Mouse (Mus musculus) kidney, postnatal 0 days (tissue): ENCODE results near the gene Rmi2. TPM values are rescaled to one million over a fixed set of nuclear protein-coding genes. Genes with fewer than 3 reads are reported as not detected.

Source experiments
- ATAC-seq: fragments of 200-750 bp; cut with Nextera tagmentation; replicated peaks from 2 replicates; pipeline ENCODE4 v1.8.0; 2017; ENCODE audit warnings: low read depth, moderate number of reproducible peaks, moderate TSS enrichment, moderate library complexity; ENCODE audit not compliant: low FRiP score
- DNase-seq: peaks from one replicate; pipeline ENCODE4 v3.0.0-alpha.2; 2016; ENCODE audit warnings: low spot score
- H3K27ac ChIP-seq: fragments of 300-500 bp; sonication (generic); 2 replicates; pipeline ENCODE4 v1.5.1; 2014; ENCODE audit warnings: mild to moderate bottlenecking
- H3K27me3 ChIP-seq: fragments of 300-500 bp; sonication (generic); 2 replicates; pipeline ENCODE4 v1.6.1; 2014; ENCODE audit warnings: low read length, mixed read lengths; ENCODE audit not compliant: insufficient read depth
- H3K36me3 ChIP-seq: fragments of 300-500 bp; sonication (generic); 2 replicates; pipeline ENCODE4 v1.6.1; 2014; ENCODE audit warnings: low read length, mixed read lengths; ENCODE audit not compliant: insufficient read depth
- H3K4me1 ChIP-seq: fragments of 300-500 bp; sonication (generic); replicated peaks from 2 replicates; pipeline ENCODE4 v1.6.1; 2014; ENCODE audit warnings: antibody characterized with exemption, low read length, mixed read lengths; ENCODE audit not compliant: insufficient read depth
- H3K4me2 ChIP-seq: fragments of 300-500 bp; sonication (generic); 2 replicates; pipeline ENCODE4 v1.6.1; 2014; ENCODE audit warnings: mild to moderate bottlenecking, low read length, moderate library complexity, mixed read lengths
- H3K4me3 ChIP-seq: fragments of 300-500 bp; sonication (generic); replicated peaks from 2 replicates; pipeline ENCODE4 v1.5.1; 2014; ENCODE audit warnings: low read depth, low read length
- H3K9ac ChIP-seq: fragments of 300-500 bp; sonication (generic); 2 replicates; pipeline ENCODE4 v1.6.1; 2014; ENCODE audit warnings: low read depth, low read length
- H3K9me3 ChIP-seq: fragments of 300-500 bp; sonication (generic); replicated peaks from 2 replicates; pipeline ENCODE4 v1.6.1; 2016; ENCODE audit warnings: low read length, inconsistent platforms, mixed read lengths
- CTCF ChIP-seq: IDR thresholded peaks from 2 replicates; pipeline ENCODE4 v1.5.1; 2016; ENCODE audit warnings: antibody characterized with exemption, low read depth, mild to moderate bottlenecking, moderate library complexity
- WGBS: fragments of 180-500 bp; shearing (Covaris S2); extraction: QIAGEN DNeasy Blood & Tissue Kit; methylation state at CpG from one replicate; pipeline ENCODE4 v1.1.7; 2014; 5-methylcytosine and 5-hydroxymethylcytosine counted together
- polyA plus RNA-seq: library from polyadenylated mRNA; unstranded; fragments of >200 nt; fragmentation: Nextera tagmentation; extraction: Ambion mirVana; gene quantifications from 2 replicates; pipeline ENCODE4 v1.2.1, GENCODE M21; 2015

The Rmi2 gene
- polyA plus RNA-seq, 1 experiment from 2014 or later: 1.6 TPM

GRCm38 (mm10) chr16:10936700-10937319 lies 102.0 kb downstream of the Rmi2 start:
- WGBS: 61% methylated on average over 5 of the region's 5 CpGs
- Histone ChIP-seq H3K27ac (no peak overlapping the region), H3K9me3 (no peaks in the 10 kb centered on the region), H3K27me3 (no peaks in the 10 kb centered on the region), H3K4me3 (no peak overlapping the region), H3K4me1 (no peaks in the 10 kb centered on the region), H3K36me3 (no peaks in the 10 kb centered on the region), H3K4me2 (no peak overlapping the region), H3K9ac (no peak overlapping the region)
- DNase-seq: no peak
- no peak for ATAC-seq
- TF ChIP-seq CTCF: no peak

GRCm38 (mm10) chr16:10937497-10937896 lies 102.6 kb downstream of the Rmi2 start:
- H3K9me3 ChIP-seq: no peaks in the 10 kb centered on the region
- no peak overlapping the region for H3K27ac ChIP-seq
- TF ChIP-seq CTCF: no peak
- no peak overlapping the region for H3K4me3 ChIP-seq
- no peaks in the 10 kb centered on the region for H3K27me3 ChIP-seq
- no peaks in the 10 kb centered on the region for H3K36me3 ChIP-seq
- no peaks in the 10 kb centered on the region for H3K4me1 ChIP-seq
- no peak overlapping the region for H3K4me2 ChIP-seq
- ATAC-seq: no peak
- 86% methylated on average over 11 of the region's 11 CpGs for WGBS
- no peak for DNase-seq
- no peak overlapping the region for H3K9ac ChIP-seq

DNA sequence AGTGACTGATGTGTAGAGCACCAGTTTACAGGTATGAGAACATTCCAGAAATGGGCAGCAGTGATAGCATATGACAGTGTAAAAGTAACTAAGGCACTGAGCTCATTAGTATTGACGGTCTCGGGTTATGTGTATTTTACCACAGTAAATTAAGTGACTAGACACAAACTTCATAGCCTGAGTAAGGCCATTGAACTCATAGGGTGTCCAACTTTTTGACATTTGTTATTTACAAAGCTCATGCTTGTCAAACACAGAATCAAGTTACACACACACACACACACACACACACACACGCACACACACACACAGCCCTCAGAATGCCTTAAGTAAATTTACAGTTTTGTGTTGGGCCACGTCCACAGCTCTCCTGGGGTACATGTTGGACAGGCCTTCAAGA lies 105.1 kb downstream of the Rmi2 start:
- ATAC-seq: no peak
- Histone ChIP-seq H3K9me3 (no peaks in the 10 kb centered on the region), H3K9ac (no peak overlapping the region), H3K4me1 (no peaks in the 10 kb centered on the region), H3K36me3 (no peaks in the 10 kb centered on the region), H3K4me2 (no peak overlapping the region), H3K27ac (no peak overlapping the region), H3K27me3 (no peaks in the 10 kb centered on the region), H3K4me3 (no peak overlapping the region)
- WGBS: 73% methylated on average over 4 of the region's 4 CpGs
- no peak for TF ChIP-seq CTCF
- DNase-seq: no peak

GRCm38 (mm10) chr16:10940661-10941060 lies 105.8 kb downstream of the Rmi2 start:
- Histone ChIP-seq H3K9me3 (no peaks in the 10 kb centered on the region), H3K36me3 (no peaks in the 10 kb centered on the region), H3K27me3 (no peaks in the 10 kb centered on the region), H3K9ac (no peak overlapping the region), H3K27ac (no peak overlapping the region), H3K4me2 (no peak overlapping the region), H3K4me3 (no peak overlapping the region), H3K4me1 (no peaks in the 10 kb centered on the region)
- ATAC-seq (no peak), DNase-seq (no peak)
- WGBS: 80% methylated on average over 2 of the region's 2 CpGs
- no peak for TF ChIP-seq CTCF

Other genes starting within 250 kb of the Rmi2 start
- 7.4 and 7.8 TPM in 2 replicates for gene Socs1, start 49.5 kb upstream of the Rmi2 start, polyA plus RNA-seq
- not detected in 2 replicates for gene Tnp2, start 46.4 kb upstream of the Rmi2 start, polyA plus RNA-seq
- gene Prm3, start 44.1 kb upstream of the Rmi2 start, polyA plus RNA-seq: not detected in 2 replicates
- not detected in 2 replicates for gene Prm2, start 38.9 kb upstream of the Rmi2 start, polyA plus RNA-seq
- not detected in 2 replicates for gene Prm1, start 29.2 kb upstream of the Rmi2 start, polyA plus RNA-seq
- not detected in 2 replicates for gene Gm11172, start 22.1 kb upstream of the Rmi2 start, polyA plus RNA-seq
- gene Snn, start 225.9 kb downstream of the Rmi2 start, polyA plus RNA-seq: 31.0 and 32.9 TPM in 2 replicates
- gene Litaf, start 231.1 kb downstream of the Rmi2 start, polyA plus RNA-seq: 137 and 145 TPM in 2 replicates